Mouse (Mus musculus): ENCODE results near the gene Dhx37.

DNA sequence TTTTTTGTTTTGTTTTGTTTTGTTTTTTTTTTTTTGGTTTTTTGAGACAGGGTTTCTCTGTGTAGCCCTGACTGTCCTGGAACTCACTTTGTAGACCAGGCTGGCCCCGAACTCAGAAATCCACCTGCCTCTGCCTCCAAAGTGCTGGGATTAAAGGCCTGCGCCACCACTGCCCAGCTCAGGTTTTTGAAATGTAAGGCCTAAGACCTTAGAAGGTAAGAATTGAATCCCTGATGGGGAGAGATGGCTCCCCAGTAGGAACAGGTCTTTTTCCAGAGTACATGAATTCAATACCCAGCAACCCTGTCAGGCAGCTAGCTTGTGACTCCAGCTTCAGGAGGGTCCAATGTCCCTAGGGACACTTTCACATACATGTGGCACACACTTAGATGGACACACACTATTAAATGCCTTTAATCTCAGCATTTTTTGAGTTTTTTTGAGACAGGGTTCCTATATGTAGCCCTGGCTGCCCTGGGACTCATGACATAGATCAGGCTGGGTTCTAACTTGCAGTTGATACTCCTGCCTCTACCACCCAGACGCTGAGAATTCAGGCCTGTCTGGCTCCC is 42.9 kb downstream of the Dhx37 start:
- TF ChIP-seq CTCF (IDR thresholded peaks at IDR 0.05) (no peak), POLR2A (IDR thresholded peaks at IDR 0.05; ENCODE audit: insufficient read depth, low read depth, low read length) (no peak)
